Mouse (Mus musculus): ENCODE results near the gene Olfr15. TPM values are rescaled to one million over a fixed set of nuclear protein-coding genes. Genes with fewer than 3 reads are reported as not detected.
A peak's percentile ranks its signal among the peaks of the same experiment; 100 is the strongest.

Olfr15 gene
- polyA plus RNA-seq, 1 experiment from 2014 or later = not detected

- Histone ChIP-seq H3K27me3 (ENCODE audit: control insufficient read depth, insufficient read depth, low read length) (no peaks in the 10 kb centered on the region), H3K9me3 (ENCODE audit: control insufficient read depth, low read length) (no peaks in the 10 kb centered on the region), H3K4me1 (ENCODE audit: control insufficient read depth, insufficient read depth, low read length) (peaks cover 5% of the 10 kb centered on the region; the same call in 1 of the 2 replicates), H3K4me2 (ENCODE audit: low read depth, severe bottlenecking) (peak overlapping the region; percentile 71), H3K9ac (ENCODE audit: low read length) (peak overlapping the region; percentile 82), H3K4me3 (ENCODE audit: low read depth, low read length) (peak overlapping the region; percentile 84), H3K36me3 (ENCODE audit: control insufficient read depth, insufficient read depth, low read length) (no peaks in the 10 kb centered on the region), H3K27ac (replicated peaks; ENCODE audit: low read depth, low read length) (peak overlapping the region; percentile 52; the same call in 1 of the 2 replicates)
- 3% methylated on average over 10 of the region's 10 CpGs for WGBS
- ATAC-seq (ENCODE audit: insufficient number of reproducible peaks, low FRiP score, low TSS enrichment, low read depth) (peak; percentile 10; the same call in 1 of the 2 replicates), DNase-seq (ENCODE audit: low spot score) (no peak)
These were observed 54.5 kb downstream of the Olfr15 start for GRCm38 (mm10) chr16:3885065-3885670.

GRCm38 (mm10) chr16:3891621-3892295, 61.1 kb downstream of the Olfr15 start:
- no peaks in the 10 kb centered on the region for H3K36me3 ChIP-seq (ENCODE audit: control insufficient read depth, insufficient read depth, low read length)
- no peak overlapping the region for H3K4me2 ChIP-seq (ENCODE audit: low read depth, severe bottlenecking)
- 94% methylated on average over 14 of the region's 14 CpGs for WGBS
- H3K4me1 ChIP-seq (ENCODE audit: control insufficient read depth, insufficient read depth, low read length) = no peaks in the 10 kb centered on the region
- no peak overlapping the region for H3K27ac ChIP-seq (replicated peaks; ENCODE audit: low read depth, low read length)
- ATAC-seq (ENCODE audit: insufficient number of reproducible peaks, low FRiP score, low TSS enrichment, low read depth) (no peak), DNase-seq (ENCODE audit: low spot score) (no peak)
- H3K9me3 ChIP-seq (ENCODE audit: control insufficient read depth, low read length) = no peaks in the 10 kb centered on the region
- H3K9ac ChIP-seq (ENCODE audit: low read length) = no peak overlapping the region
- H3K4me3 ChIP-seq (ENCODE audit: low read depth, low read length) = no peak overlapping the region
- H3K27me3 ChIP-seq (ENCODE audit: control insufficient read depth, insufficient read depth, low read length) = no peaks in the 10 kb centered on the region

DNA sequence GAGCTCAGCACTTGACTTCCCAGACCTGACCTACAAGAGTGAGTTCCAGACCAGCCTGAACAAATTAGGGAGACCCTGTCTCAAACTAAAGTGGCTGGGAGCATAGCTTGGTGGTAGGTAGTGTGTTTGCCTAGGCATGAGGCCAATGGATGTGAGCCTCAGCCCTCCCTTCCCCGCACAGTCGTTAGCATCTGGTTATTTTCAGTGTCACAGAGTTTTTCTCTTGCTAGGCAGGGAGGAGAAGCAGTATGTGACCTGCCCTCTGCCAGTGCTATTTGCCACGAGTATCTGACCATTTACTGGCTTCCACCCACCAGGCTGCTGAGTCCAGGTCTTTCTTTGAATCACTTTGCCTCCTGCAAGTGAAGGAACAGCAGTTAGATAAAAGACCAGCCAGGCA, 63.1 kb downstream of the Olfr15 start:
- Histone ChIP-seq H3K9me3 (ENCODE audit: control insufficient read depth, low read length) (no peaks in the 10 kb centered on the region), H3K4me3 (ENCODE audit: low read depth, low read length) (no peak overlapping the region), H3K27ac (replicated peaks; ENCODE audit: low read depth, low read length) (no peak overlapping the region), H3K27me3 (ENCODE audit: control insufficient read depth, insufficient read depth, low read length) (no peaks in the 10 kb centered on the region), H3K9ac (ENCODE audit: low read length) (no peak overlapping the region), H3K36me3 (ENCODE audit: control insufficient read depth, insufficient read depth, low read length) (no peaks in the 10 kb centered on the region; the same call in 1 of the 2 replicates), H3K4me2 (ENCODE audit: low read depth, severe bottlenecking) (no peak overlapping the region), H3K4me1 (ENCODE audit: control insufficient read depth, insufficient read depth, low read length) (no peaks in the 10 kb centered on the region)
- 62% methylated on average over 3 of the region's 3 CpGs for WGBS
- ATAC-seq (ENCODE audit: insufficient number of reproducible peaks, low FRiP score, low TSS enrichment, low read depth) = no peak
- DNase-seq (ENCODE audit: low spot score) = no peak

Other genes with a start within 250 kb of the Olfr15 start
- gene Olfr161, start 239.8 kb upstream of the Olfr15 start, polyA plus RNA-seq (2014; fragmentation: Nextera tagmentation; extraction: Ambion mirVana) = not detected in 2 replicates
- 0.06 TPM in 1 of 2 replicates, not detected in the other for gene Mefv, start 112.8 kb upstream of the Olfr15 start, polyA plus RNA-seq (2014; fragmentation: Nextera tagmentation; extraction: Ambion mirVana)
- 27.5 and 34.8 TPM in 2 replicates for gene Zfp263, start 86.8 kb upstream of the Olfr15 start, polyA plus RNA-seq (2014; fragmentation: Nextera tagmentation; extraction: Ambion mirVana)
- gene Zfp174, start 16.4 kb downstream of the Olfr15 start, polyA plus RNA-seq (2014; fragmentation: Nextera tagmentation; extraction: Ambion mirVana) = 1.1 and 1.4 TPM in 2 replicates
- gene Naa60, start 41.5 kb downstream of the Olfr15 start, polyA plus RNA-seq (2014; fragmentation: Nextera tagmentation; extraction: Ambion mirVana) = 54.6 and 60.1 TPM in 2 replicates
- gene Zfp597, start 53.7 kb downstream of the Olfr15 start, polyA plus RNA-seq (2014; fragmentation: Nextera tagmentation; extraction: Ambion mirVana) = 4.5 and 6.1 TPM in 2 replicates
- gene Gm20695, start 53.8 kb downstream of the Olfr15 start, polyA plus RNA-seq (2014; fragmentation: Nextera tagmentation; extraction: Ambion mirVana) = 1.8 and 3.7 TPM in 2 replicates
- 4.1 and 5.1 TPM in 2 replicates for gene 1700037C18Rik, start 77.8 kb downstream of the Olfr15 start, polyA plus RNA-seq (2014; fragmentation: Nextera tagmentation; extraction: Ambion mirVana)
- 22.4 and 24.8 TPM in 2 replicates for gene Cluap1, start 77.9 kb downstream of the Olfr15 start, polyA plus RNA-seq (2014; fragmentation: Nextera tagmentation; extraction: Ambion mirVana)
- 0.57 and 0.65 TPM in 2 replicates for gene Nlrc3, start 145.8 kb downstream of the Olfr15 start, polyA plus RNA-seq (2014; fragmentation: Nextera tagmentation; extraction: Ambion mirVana)
- 29.7 and 31.0 TPM in 2 replicates for gene Slx4, start 172.9 kb downstream of the Olfr15 start, polyA plus RNA-seq (2014; fragmentation: Nextera tagmentation; extraction: Ambion mirVana)
- gene Dnase1, start 206.1 kb downstream of the Olfr15 start, polyA plus RNA-seq (2014; fragmentation: Nextera tagmentation; extraction: Ambion mirVana) = 4.1 and 6.0 TPM in 2 replicates
- 100 and 101 TPM in 2 replicates for gene Trap1, start 246.9 kb downstream of the Olfr15 start, polyA plus RNA-seq (2014; fragmentation: Nextera tagmentation; extraction: Ambion mirVana)